Comparison of ENCODE assay signal across 13 mouse cellular contexts in the genomic region with DNA sequence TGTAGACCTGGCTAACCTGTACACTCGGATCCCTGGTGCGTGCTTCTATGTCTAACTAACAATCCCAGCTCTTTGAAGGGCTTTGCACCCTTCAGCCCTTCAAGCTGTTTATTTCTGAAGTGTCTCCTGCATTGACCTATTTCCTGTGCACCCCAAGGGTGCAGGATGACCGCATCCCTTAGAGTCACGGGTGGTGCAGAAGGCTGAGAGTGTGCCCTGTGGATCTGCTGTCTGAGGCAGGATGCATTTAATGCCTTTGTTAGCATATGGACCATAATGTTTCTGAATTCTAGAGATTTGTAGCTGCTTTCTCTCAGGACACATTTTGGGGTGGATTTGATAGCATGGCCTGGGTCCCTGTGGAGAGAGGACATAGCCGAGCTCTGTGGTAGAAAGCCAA.
DNase-seq lines count a peak whose midpoint lies in the region; ATAC-seq and TF ChIP-seq lines count a peak whose summit lies in the region.
"Had no signal": no experiment of that assay in that cellular context is flagged by ENCODE, and none has a peak within 500 bp of the region (broad histone marks: within the 10 kb centered on the region; RNA-seq: fewer than 3 reads in every experiment).

No protein-coding gene starts in this region.

- no peak overlapping the region for H3K4me3 ChIP-seq in heart, embryonic 10.5 days
- H3K4me3 ChIP-seq in spleen, adult 2 months (ENCODE audit: extremely low read depth, insufficient read depth, insufficient read length) = no peak overlapping the region
- no peak overlapping the region for H3K4me3 ChIP-seq in liver, embryonic 12.5 days
- H3K4me3 ChIP-seq in left cerebral cortex, adult 2 months = no peak overlapping the region
- H3K4me3 ChIP-seq in midbrain, postnatal 0 days (ENCODE audit: low read depth, low read length) = no peak overlapping the region

- no peaks in the 10 kb centered on the region for H3K9me3 ChIP-seq in heart, embryonic 10.5 days
- H3K9me3 ChIP-seq in liver, embryonic 12.5 days (replicated peaks) = no peaks in the 10 kb centered on the region
- no peaks in the 10 kb centered on the region for H3K9me3 ChIP-seq in midbrain, postnatal 0 days (ENCODE audit: low read length)

- no peak for DNase-seq in heart, embryonic 10.5 days (ENCODE audit: low spot score)
- no peak for DNase-seq in heart, adult 9 months (ENCODE audit: low spot score in 2 of 2)
- no peak for DNase-seq in spleen, adult 2 months (ENCODE audit: low read depth in 1 of 2, low spot score in 2 of 2)
- no peak for DNase-seq in spleen, postnatal 4 days (ENCODE audit: low spot score in 2 of 2)
- no peak for DNase-seq in left cerebral cortex, adult 2 months (ENCODE audit: extremely low spot score in 1 of 2, low spot score in 2 of 2)
- DNase-seq in midbrain, postnatal 0 days (ENCODE audit: low spot score) = no peak
- DNase-seq: kidney, adult 11 months; kidney, postnatal 10 days; midbrain, embryonic 14.5 days; thymus, adult 2 months had no signal

- peaks cover 63% of the 10 kb centered on the region for H3K4me1 ChIP-seq in heart, embryonic 10.5 days
- H3K4me1 ChIP-seq in spleen, adult 2 months (ENCODE audit: control insufficient read depth, insufficient read depth, insufficient read length) = 0 out of 2 replicates have a peak, but pooled peaks cover 2% of the 10 kb centered on the region
- peaks cover 73% of the 10 kb centered on the region for H3K4me1 ChIP-seq in liver, embryonic 12.5 days
- H3K4me1 ChIP-seq in midbrain, postnatal 0 days (ENCODE audit: insufficient read depth, low read length) = no peaks in the 10 kb centered on the region

- no peaks in the 10 kb centered on the region for H3K36me3 ChIP-seq in heart, embryonic 10.5 days
- peaks cover 2% of the 10 kb centered on the region for H3K36me3 ChIP-seq in spleen, adult 2 months (ENCODE audit: control insufficient read depth, insufficient read depth, low read length)
- no peaks in the 10 kb centered on the region for H3K36me3 ChIP-seq in liver, embryonic 12.5 days
- no peaks in the 10 kb centered on the region for H3K36me3 ChIP-seq in midbrain, postnatal 0 days (ENCODE audit: insufficient read depth, low read length)

- H3K4me2 ChIP-seq in liver, embryonic 12.5 days = peak overlapping the region; percentile 67
- no peak overlapping the region for H3K4me2 ChIP-seq in midbrain, postnatal 0 days (ENCODE audit: low read depth, low read length, poor library complexity, severe bottlenecking)
- H3K4me2 ChIP-seq: hindbrain, embryonic 14.5 days had no signal

- ATAC-seq in liver, embryonic 12.5 days = peak; percentile 16
- ATAC-seq in midbrain, postnatal 0 days (ENCODE audit: low FRiP score) = no peak
- ATAC-seq: lung, postnatal 0 days had no signal

- no peak for TF ChIP-seq POLR2A in spleen, adult 2 months (IDR thresholded peaks at IDR 0.05; ENCODE audit: low read depth, low read length)

- H3K27ac ChIP-seq in heart, embryonic 10.5 days = peak overlapping the region; percentile 17
- peak overlapping the region; percentile 43 for H3K27ac ChIP-seq in spleen, adult 2 months (ENCODE audit: insufficient read depth, low read length)
- H3K27ac ChIP-seq in liver, embryonic 12.5 days = peak overlapping the region; percentile 98
- no peak overlapping the region for H3K27ac ChIP-seq in left cerebral cortex, adult 2 months
- H3K27ac ChIP-seq in midbrain, postnatal 0 days (ENCODE audit: low read depth, low read length) = no peak overlapping the region
- H3K27ac ChIP-seq: hindbrain, embryonic 14.5 days had no signal

- H3K9ac ChIP-seq in liver, embryonic 12.5 days = peak overlapping the region; percentile 59
- H3K9ac ChIP-seq in midbrain, postnatal 0 days (replicated peaks; ENCODE audit: low read length, poor library complexity, severe bottlenecking) = no peak overlapping the region
- H3K9ac ChIP-seq: hindbrain, embryonic 14.5 days had no signal

- no peak for TF ChIP-seq CTCF in spleen, adult 2 months (IDR thresholded peaks at IDR 0.05; ENCODE audit: extremely low read depth, insufficient read depth, insufficient read length, insufficient replicate concordance)
- TF ChIP-seq CTCF in left cerebral cortex, adult 2 months (IDR thresholded peaks at IDR 0.05) = no peak
- no peak for TF ChIP-seq CTCF in midbrain, postnatal 0 days (IDR thresholded peaks at IDR 0.05)

- WGBS in heart, embryonic 10.5 days = 85% methylated on average over 5 of the region's 5 CpGs
- 86% methylated on average over 5 of the region's 5 CpGs for WGBS in spleen, adult 2 months
- 55% methylated on average over 5 of the region's 5 CpGs for WGBS in liver, embryonic 12.5 days (ENCODE audit: insufficient replicate concordance)
- 88% methylated on average over 5 of the region's 5 CpGs for WGBS in midbrain, postnatal 0 days

- intact Hi-C loops in left cerebral cortex, adult 2 months (cut with DNase I) = no loop called here

- no peaks in the 10 kb centered on the region for H3K27me3 ChIP-seq in heart, embryonic 10.5 days (ENCODE audit: insufficient read depth, poor library complexity, severe bottlenecking)
- H3K27me3 ChIP-seq in spleen, adult 2 months (ENCODE audit: control insufficient read depth, insufficient read depth, low read length) = no peaks in the 10 kb centered on the region
- H3K27me3 ChIP-seq in liver, embryonic 12.5 days (replicated peaks) = no peaks in the 10 kb centered on the region
- H3K27me3 ChIP-seq in midbrain, postnatal 0 days (ENCODE audit: insufficient read depth, low read length) = no peaks in the 10 kb centered on the region

Comparison
In these comparisons a context has a peak if more than half of its experiments do, and no peak if none do; other contexts are left out.
1. H3K27ac ChIP-seq: peak in heart, embryonic 10.5 days (single experiment), spleen, adult 2 months (single experiment) and liver, embryonic 12.5 days (single experiment); none in left cerebral cortex, adult 2 months (single experiment) and midbrain, postnatal 0 days (single experiment).